Mouse (Mus musculus) frontal cortex, postnatal 10 days (tissue): Measurements from ENCODE around the gene Ppara.
"Not testable (repeated sequence)": the region's sequence is repeated elsewhere in the genome, so short reads cannot be mapped to it uniquely, and the experiment has no call there.

Experiments used
- DNase-seq, 2 experiments: peaks; one replicate each; pipeline ENCODE4 v3.0.0; 2022; ENCODE audit warnings: low spot score in 2 of 2, mixed read lengths in 1 of 2

Ppara gene

DNA sequence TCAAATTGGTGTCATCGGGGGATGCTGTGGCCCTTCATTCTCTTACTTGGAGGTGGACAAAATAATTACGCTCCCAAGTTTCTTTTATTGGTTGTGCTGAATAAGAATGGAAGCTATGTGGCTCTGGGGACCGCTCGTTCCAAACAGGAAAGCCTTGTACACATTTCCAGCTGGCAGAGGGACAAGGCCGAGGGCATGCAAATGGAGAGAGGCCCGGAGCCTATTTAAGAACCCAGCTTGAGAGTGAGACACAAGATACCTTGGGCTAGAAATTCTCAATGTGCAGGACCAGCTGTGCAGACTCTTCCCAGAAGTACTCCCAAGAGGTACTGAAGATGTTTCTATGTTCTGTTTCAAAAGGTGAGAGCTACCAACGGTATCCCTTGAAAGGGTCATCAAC is 21.8 kb downstream of the Ppara start:
- no peak for DNase-seq

DNA sequence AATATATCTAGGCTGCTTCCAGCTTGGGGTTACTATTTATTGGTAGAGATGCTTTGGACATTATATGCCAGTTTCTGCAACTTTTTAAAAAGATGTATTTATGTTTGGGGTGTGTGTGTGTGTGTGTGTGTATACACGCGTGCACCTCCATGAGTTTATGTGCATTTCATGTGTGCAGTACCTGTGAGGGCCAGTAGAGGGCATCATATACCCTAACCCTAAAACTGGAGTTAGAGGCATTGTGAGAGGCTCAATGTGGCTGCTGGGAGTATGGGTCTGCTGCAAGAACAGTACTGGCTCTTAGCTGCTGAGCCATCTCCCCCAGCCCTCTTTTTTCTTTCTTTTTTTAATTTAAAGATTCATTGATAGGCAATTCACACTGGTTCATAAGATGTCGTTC is 23.0 kb downstream of the Ppara start:
- no peak for DNase-seq

DNA sequence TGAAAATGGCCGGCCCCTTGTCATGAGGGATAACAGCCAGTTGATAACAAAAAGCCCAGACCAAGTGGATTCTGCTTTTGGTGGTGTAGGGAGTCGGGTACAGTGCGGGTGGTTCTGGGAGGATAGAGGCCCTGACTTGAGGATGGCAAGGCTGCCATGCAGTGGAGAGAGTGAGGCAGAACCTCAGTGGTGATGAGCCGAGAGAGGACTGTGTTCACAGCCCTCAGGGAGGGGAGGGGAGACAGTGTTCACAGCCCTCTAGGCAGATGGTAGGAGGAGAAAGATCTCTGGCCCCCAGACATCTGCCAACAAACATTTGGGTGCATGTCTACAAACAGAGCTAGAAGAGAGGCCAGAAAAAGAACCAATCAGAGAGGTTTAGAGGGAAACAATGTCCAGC is 28.0 kb downstream of the Ppara start:
- DNase-seq: no peak

DNA sequence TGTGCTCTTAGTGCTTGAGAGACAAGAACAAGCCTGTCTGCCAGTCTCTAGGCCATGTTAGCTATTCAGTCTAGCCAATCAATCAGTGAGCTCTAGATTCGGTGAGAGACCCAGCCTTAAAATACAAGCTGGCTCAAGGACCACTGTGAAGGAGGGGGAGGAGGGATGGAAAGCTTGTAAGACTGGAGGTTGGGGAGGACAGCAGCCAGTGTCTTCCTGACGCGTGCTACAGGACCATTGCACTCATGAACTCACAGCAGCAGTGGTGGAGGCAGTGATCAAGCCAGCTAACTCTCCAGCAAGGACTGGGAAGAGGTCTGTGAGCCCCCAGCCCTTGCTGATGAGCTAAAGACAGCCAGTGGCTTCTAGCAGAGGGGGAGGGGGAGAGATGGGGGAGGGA is 30.2 kb downstream of the Ppara start:
- DNase-seq: no peak

DNA sequence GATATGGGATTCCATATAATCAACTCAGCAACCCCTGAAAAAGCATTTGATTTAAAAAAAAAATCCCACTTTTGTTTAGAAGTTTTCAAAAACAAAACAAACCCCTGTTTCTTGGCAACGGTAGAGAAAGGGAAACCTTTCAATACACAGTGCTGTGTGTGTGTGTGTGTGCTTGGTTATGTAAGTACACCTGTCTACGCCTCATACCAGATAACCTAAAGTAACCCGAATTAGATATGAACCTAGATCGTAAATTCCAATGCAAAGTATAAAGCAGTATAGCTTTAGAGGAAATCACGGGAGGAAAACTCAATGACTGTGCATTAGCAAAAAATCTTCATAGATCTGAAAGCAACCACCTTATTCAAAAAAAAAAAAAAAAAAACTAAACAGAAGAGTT is 31.9 kb downstream of the Ppara start:
- no peak for DNase-seq

DNA sequence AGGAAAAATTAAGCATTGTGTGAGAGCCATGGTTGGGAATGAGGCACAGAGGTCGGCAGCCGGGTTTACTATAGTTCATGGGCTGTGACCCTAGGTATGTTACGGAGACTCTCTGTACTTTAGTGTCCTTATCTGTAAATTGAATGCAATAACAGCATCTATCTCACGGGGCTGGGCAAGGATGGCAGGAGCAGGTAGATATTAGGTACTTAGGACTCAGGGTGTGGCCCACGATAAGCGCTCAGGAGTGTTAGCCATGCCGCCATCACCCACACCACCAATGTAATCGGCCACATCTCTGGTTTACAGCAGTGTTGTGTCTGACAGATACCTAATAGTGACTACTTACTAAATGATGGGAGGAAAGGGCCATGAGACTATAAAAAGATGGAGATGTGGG is 34.2 kb downstream of the Ppara start:
- no peak for DNase-seq

DNA sequence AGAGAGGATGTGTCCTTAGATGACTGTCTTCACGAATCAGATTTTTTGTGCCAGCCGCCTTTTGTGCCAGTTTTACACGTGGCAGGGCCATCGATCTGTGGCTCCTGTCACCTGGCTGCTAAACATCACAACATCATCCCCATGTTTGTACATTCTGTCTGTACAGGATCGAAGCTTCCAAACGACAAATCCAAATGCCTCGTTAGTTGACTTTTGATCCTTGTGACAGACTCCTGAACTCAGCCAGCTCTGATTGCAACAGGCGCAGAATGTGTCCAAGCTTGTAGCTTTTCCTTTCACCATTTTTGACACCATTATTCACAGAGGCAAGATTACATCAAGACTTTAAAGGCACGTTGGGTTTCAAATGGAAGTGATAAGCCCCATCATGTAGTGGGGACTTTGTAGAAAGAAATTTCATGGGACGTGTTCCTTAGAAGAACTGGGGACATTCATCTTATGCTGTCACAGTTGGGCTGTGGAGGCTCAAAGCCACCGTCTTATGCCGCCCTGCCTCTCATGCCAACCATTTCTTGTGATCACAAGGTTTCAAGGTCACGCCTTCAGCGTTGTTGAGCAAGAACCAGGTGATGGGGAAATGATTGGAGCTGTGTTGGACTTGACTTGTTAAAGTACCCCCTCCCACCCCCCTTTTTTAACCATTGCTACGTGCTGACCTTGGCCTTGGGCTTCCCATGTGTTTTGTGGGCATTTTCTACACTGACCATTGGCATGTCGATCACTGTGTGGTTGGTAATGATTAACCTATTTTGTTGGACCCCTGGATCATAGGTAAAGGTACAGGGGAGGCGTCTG is 36.7 kb downstream of the Ppara start:
- no peak for DNase-seq

DNA sequence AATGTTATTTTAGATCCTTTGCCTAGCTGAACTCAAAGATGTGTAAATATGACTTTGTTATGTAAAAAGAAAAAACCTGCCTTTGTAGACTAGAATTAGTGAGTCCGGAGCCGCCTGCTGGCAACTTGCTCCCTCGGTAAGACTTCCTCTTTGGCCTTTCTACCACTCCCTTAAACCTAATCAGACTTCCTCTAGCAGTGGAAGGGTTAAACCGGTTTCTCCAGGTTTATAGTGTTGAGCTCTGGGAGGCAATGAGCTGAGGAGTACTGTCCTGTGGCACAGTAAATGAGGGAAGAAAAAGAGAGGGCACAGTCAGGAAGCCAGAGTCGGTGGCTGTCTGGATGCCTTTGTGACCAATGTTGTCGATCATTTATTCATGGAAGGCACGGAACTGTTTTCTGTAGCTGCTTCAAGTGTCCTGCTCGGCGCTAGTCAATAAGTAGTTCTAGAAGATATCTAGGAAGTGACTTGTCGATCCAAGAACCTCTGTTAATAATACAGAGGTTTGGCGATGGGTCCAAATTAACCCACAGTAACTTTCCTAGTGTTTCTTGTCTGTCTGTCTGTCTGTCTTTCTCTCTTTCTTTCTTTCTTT is 37.5 kb downstream of the Ppara start:
- no peak for DNase-seq

DNA sequence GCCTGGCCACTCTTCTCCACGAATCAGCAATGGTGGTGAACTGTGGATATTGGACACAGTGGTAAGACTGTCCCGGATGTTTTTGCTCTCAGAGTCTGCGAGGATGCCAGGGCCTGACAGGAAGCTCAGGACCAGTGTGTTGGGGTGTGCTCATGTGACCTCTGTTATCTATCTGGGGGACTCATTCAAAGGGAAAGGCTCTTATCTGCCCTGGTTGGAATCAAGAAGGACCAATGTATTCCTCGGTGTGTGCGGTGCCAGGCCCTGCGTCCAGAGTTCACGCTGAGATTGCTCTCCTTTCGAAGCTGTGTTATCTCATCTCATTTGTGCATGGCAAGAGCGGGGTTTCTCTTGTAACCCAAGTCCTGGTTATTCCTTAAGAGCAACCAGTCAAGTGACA is 39.6 kb downstream of the Ppara start:
- DNase-seq: no peak

DNA sequence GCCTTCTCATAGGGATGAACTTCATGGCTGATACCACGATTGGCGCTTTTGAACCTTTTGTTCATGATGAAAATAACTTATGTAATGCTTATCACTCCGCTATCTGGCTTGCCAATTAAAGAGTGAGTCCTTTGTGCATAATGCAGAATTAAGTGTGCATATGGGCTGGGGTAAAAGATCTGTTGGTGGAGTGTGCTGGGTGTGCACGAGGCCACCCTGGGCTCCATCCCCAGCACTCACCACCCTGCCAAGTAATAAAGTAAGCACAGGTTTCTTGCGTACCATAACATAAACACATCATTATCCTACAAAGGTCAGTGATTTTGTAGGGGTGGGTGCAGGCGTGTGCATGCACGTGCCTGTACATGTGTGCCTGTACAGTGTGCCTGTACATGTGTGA is 40.2 kb downstream of the Ppara start:
- DNase-seq: no peak

DNA sequence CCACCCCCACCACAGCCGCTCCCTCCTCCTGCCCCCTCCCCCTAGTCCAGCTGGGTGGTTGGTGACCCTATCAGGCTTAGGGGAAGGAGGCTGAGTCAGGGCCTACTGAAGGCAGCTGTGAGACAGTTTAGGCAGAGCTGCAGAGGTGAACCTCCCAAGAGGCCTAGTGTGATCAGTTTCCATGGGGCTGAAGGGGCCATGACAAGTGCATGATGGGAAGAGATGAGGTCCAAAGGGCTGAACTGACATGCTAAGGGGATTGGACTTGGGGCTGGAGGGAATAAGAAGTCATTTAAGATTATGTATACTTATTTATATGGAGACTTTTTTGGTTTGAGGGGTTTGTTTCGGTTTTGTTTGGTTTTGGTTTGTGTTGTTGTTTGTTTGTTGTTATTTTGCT is 41.5 kb downstream of the Ppara start:
- DNase-seq: no peak

DNA sequence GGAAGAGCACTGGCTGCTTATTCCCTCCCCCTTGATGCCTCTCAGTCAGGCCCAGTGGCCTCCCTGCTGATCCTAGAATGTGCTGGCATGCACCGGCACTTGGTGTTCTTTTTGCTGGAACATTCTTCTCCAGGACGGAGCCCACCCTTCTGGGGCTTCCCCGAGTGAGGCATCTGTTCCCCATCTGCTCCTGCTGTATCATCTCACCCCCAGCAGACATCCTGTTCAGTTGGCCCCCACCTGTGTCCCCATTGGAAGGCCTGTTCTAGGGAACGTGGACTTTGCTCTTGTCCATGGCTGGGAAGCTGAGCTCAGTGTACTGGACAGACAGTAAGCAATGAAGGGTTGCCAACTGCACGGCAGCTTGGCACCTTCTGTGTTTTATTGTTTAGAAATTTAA is 42.0 kb downstream of the Ppara start:
- DNase-seq: no peak

DNA sequence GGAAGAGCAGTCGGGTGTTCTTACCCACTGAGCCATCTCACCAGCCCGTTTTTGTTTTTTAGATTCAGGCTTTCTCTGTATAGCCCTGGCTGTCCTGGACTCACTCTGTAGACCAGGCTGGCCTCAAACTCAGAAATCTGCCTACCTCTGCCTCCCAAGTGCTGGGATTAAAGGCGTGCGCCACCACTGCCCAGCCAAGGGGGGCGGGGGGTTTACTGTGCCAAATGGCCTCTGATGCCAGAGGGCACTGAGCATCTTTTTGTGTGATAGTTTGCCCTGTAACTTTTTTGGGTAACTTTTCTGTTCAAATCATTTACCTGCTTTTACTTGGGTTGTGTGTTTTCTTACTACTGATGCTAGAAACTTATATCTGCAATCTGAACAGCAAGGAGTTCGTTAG is 44.1 kb downstream of the Ppara start:
- DNase-seq: not testable (repeated sequence)

DNA sequence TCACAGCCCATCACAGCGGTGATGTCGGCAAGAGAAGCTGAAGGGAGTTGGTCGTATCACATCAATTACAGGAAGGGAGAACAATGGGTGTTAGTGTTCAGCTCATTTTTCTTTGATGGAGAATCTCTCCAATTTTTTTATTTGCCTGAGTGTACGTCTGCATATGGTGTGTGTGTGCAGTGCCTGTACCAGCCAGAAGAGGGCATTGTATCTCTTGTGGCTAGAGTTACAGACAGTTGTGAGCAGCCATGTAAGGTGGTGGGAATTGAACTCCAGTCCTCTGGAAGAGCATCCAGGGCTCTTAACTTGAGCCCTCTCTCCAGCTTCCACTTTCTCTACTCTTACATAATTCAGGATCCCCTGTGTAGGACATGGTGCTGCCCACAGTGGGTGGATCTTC is 48.4 kb downstream of the Ppara start:
- no peak for DNase-seq

DNA sequence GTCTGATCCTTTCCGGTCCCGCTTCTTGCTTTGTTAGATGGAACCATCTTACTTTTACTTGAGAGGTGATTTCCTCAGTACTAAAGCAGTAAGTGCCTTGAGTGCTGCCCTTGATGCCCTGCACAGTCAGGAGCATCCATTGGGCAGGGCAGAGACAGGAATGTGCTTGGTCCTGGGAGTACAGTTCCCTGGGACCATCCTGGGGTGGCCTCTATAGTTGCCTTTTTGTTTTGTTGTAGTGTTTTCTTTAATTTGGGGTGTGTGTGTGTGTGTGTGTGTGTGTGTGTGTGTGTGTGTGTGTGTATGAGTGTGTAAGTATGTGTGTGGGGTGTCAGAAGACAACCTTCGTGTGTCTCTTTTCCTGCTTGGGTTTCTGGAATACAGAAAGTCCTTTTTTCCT is 49.6 kb downstream of the Ppara start:
- no peak for DNase-seq

DNA sequence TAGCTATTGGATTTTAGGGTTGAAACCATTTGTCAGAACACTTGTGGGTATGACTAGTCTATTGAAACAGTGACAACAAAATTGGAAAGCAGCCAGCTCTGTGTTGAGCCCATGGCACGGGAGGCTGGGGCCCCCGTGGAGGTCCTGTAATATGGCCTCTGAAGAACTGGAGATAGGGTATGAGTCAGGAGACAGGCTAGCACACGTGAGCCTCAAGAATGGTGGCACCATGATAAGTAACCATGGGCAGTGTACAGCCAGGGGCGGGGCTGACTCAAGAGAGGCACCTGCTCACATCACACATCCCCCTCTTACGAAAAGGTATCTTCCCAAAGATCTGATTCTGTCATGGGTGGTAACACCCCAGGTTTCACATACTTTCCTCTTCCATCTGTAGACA is 51.9 kb downstream of the Ppara start:
- no peak for DNase-seq

DNA sequence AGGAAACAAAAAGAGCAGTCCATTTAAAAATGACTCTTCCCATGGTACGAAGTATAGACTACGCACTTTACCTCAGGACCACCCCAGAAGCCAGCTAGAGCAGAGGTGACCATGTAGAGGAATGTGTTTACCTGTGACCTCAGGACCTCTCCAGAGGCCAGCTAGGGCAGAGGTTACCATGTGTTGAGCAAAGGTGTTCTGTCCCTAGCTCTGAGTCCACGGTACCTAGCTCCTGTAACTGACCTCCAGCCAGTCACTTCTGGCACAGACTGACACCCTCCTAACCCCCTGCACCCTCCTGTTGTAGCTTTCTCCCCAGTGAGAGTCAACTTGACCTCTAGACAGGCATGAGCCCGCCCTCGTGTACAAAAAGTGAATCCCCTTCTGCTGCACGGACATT is 52.7 kb downstream of the Ppara start:
- no peak for DNase-seq

DNA sequence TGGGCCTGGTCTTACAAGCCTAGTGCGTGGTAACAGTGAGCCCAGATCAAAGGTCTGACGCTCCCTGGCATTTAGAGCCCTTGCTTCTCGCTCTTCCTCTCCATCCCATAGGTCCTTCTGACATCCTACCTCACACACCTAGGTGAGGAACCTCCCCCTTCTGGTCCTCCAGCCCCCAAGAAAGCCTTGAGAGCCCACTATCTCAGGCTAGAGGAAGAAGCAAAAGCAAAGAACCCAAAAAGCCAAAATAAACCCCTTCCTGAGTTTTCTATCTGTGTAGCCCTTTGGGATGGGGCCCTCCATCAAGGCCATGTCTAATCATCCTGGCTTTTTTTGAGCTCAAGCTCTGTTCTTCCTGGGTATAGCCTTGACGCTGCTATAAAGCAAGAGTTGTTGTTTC is 53.3 kb downstream of the Ppara start:
- no peak for DNase-seq

DNA sequence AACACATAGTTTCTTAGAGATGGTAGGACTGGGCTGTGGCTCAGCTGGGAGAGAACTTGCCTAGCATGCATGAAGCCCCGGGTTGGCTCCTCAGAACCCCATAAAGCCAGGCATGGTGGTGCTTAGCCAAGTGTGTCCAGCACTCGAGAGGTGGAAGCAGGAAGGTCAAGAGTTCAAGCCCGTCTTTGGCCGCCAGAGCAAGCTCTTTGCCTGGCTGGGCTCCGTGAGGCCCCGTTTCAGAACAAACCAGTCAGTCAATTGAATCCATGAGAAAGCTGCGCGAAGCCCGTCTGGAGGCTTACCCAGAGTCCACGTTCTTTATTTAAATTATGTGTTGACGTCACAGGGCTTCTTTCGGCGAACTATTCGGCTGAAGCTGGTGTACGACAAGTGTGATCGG is 53.9 kb downstream of the Ppara start:
- no peak for DNase-seq

DNA sequence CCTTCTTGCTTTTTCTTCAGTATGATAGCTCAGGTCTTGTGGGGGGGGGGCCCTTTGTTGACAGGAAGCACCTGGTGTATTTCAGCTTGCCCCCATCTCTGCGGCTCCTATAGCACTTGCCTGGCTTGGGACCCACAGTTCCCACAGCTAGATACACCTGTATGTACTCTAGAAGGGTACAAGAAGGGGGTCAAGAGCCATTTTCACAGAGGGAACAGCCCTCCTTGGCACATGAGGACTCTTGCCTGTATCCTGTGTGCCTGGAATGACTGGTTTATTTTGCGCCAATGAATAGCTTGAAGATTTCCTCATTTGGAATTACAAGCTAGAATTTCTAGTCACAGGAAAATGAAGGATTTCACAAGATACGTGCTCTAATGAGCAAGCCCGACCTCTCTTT is 56.7 kb downstream of the Ppara start:
- no peak for DNase-seq

DNA sequence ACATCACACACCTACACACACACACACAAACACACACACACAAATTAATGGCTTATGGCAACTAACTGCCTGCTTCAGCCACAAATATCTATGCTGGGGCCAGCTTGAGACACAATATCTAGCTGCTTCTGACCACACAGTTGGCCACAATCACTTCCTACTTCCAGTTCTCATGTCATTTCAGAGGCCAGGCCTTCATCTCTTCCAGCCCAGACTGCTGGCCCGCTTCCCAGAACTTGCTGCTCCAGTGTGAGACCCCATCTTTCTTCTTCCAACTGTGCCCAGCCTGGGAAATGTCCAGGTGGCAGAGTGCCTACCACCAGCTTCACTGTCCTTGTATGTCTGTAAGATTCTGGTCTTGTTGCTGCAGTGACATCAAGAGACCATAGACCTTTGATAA is 58.0 kb downstream of the Ppara start:
- peak; percentile 43 to 49 for DNase-seq

DNA sequence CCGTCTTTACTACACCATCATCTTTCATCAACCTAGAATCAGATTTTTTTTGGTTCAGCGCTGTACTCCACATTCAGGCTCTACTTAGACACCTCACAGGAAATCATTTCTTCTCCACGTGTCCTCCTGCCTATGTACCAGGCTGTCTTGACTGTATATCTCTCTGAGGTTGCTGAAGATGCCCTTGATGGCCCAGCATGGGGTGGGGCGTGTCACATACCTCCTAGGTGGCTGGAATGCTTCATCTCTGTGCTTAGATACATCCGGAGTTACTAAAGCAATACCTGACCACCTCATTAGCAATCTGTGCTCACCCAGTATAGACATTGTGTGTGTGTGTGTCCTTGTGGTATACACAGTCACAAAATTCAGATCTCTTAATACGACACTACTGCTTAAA is 60.7 kb downstream of the Ppara start:
- DNase-seq: no peak

DNA sequence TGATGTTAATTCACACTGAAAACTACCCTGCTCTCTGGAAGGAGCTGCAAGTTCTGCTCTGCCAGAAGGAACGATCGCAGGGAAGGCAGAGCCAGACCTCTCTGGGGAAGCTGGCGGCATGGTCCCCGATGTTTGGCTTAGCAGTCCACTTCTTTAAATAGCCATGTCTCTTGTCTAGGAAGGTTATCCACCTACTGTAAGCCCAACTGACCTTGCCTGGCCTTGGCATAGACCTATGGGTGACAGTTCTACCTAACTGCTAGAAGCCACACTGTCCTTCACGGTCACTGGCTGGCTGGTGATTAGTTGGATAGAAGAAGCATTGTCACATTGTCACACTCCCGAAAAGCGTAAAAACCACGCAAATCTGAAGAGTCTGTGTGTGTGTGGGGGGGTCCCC is 63.9 kb downstream of the Ppara start:
- DNase-seq: no peak

DNA sequence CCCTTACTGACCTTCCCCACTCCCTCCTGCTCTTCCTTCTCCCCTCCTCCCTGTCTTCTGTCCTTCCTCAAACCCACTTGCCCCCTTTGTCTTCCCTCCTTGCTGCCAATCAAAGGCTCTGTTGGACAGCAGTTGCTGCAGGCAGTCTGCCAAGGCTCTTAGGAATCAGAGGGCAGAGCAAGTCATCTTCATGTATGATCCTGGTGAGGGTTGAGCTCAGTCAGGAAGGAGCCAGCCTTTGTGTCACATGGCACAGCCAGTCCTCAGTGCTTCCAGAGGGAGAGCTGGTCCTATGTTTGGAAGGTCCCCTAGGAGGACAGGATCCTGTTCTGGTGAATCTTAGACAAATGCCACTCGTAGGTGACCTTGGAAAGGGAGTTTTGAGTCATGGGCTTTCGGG is 68.1 kb downstream of the Ppara start:
- no peak for DNase-seq
